Mouse (Mus musculus): ENCODE results near the gene Map2k6. TPM values are rescaled to one million over a fixed set of nuclear protein-coding genes. Genes with fewer than 3 reads are reported as not detected.

Gene Map2k6
- total RNA-seq, 2 experiments from 2014 or later, result 6.4 to 7.0 TPM

DNA sequence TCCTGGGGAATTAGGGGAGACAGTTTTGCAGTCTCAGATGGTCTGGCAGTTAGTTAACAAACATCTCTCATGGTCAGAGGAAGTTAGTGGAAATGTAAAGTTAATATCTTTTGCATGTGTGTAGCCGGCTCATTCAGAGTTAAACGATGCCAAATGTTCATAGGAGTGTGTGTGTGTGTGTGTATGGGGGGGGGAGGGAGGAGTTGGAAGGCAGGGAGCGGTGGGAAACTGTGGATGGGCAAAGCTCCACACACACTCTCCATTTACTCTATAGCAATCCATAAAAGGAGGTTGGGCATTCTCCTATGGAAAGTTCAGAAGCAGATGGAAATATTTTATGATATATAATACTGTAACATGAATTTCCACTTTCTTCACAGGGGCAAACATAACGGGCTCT is 135.9 kb downstream of the Map2k6 start:
- no peak for DNase-seq
- intact Hi-C loops (cut with DNase I), result loop anchor here (5.0 kb wide), 2 partner anchors 37 to 987 kb away; no protein-coding TSS in a partner anchor

DNA sequence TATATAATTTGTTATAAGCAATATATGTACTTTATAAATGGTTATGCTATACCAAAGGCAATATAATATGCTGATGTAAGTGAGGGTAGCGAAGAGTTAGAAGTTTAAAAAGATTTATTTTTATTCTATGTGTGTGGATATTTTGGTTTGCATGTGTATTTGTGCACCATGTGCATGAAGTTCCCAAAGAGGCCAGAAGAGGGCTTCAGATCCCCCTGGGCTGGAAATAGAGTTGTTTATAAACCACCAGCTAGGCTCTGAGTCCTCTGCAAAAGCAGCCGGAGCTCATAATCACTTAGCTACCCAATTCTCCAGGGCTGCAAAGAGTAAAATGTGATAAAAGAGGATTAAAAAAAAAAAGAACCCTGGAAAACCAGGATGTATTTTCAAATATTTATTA is 137.6 kb downstream of the Map2k6 start:
- no peak for DNase-seq
- intact Hi-C loops (cut with DNase I), result loop anchor here (2.0 to 5.0 kb wide), 3 partner anchors 36 to 986 kb away; no protein-coding TSS in a partner anchor

DNA sequence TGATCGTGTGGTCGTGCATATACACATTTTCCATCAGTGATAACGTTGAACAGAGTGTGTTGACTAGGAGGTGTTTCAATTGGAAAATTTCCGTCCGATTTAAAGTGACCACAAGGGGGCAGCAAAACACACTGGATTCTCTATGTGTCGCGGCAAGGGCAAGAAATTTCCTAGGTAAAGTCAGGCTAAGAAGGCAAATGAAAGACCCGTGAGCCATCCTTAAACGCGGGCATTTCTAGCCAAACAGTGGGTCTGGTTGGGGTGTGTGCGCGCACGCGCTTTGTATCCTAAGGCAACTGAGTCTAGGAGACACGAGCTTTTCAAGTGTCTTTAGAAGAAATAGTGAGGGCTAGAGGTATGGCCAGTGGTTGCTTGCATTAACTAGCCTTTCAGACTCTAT is 138.7 kb downstream of the Map2k6 start:
- peak; percentile 68 to 83 for DNase-seq
- intact Hi-C loops (cut with DNase I), result loop anchor here (1.0 to 5.0 kb wide), 4 partner anchors 35 to 985 kb away; no protein-coding TSS in a partner anchor

DNA sequence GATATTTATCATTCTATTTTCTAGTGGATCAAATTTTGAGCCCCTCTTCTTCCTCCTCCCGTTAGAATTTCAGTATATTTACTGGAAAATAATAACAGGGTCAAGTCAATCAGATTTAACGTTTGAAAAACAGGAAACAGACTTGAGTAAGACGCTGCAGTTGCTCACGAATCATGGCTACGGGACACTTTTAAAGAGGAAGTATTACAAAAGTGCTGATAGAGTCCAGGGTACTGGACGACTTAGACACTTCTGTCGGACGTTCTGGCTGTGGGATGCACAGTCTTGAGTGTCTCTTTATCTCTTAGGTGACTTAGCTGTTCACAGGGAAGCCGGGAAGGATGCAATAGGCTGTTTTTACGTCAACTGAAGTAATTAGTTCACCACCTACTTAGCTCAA is 139.3 kb downstream of the Map2k6 start:
- no peak for DNase-seq
- intact Hi-C loops (cut with DNase I), result loop anchor here (5.0 kb wide), 2 partner anchors 34 to 984 kb away; no protein-coding TSS in a partner anchor

DNA sequence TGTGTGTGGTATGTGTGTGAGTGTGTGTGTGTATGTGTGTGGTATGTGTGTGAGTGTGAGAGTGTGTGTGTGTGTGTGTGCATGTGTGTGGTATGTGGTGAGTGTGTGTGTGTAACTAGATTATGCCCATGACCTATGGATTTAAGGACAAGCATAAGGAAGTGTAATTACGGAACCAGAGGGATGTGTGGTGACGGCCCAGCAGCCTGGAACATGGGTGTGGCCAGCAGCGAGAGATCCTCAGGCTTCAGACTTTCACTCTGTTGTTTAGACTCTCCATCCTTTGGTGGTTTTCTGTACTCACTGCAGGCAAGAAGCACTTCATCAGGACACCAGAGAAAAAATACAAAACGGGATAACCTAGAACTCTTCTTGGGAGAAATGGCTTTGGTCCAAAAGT is 143.0 kb downstream of the Map2k6 start:
- DNase-seq, result no peak
- intact Hi-C loops (cut with DNase I), result no loop called here

DNA sequence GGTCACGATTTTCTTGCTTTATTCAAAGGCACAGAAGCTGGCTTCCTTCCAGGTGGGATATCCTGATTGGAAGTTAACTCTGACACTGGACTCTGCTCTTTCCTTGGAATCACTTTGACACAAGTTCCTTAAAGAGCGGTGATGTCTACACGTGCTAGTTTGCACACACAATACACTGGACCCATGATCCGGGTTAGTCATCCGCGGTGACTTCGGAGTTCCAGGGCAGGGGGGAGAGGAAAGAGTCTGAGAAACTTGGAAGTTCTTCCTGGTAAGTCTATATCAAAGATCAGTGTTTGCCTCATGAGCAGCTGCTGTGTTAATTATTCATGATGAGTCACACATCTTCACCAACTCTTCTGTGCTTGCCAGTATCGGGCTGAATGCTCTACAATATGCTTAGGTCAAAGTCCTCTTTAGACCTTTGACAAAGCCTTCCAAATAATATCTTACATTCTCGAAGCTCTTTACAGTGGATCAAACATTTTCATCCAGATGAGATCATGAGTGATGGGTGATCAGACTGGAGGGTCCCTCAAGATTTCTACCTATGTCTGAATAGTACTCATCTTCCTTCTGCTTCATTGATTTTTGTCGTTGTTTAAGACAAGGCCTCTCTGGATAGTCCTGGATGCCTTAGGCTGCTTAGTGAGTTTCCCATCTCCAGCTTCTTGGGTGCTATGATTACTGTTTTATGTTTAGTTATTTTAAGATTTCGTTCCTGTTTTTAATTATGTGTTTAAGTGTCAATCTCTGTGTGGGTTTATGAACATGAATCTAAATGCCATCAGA is 145.7 kb downstream of the Map2k6 start:
- DNase-seq, result peak in 1 of 2 experiments; percentile 32
- intact Hi-C loops (cut with DNase I), result loop anchor here (2.0 kb wide), 1 partner anchor 16 kb away; no protein-coding TSS in a partner anchor

DNA sequence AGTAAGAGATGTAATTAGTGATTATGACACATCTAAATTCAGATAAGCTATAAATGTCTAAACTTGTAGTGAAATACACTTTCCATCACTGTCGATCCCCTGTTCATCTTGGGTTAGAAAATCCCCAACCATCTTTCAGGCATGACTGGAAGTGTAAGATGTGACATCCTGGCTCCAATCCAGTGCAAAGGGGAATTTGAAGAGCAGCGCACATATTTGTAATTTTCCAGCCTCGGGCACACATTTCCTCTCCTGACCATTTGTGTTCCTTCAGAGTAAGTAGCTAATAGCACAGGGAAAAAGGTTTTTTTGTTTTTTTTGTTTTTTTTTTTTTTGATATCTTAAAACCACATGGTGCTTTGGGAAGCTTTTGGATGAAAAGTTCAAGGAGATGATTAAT is 146.5 kb downstream of the Map2k6 start:
- no peak for DNase-seq
- intact Hi-C loops (cut with DNase I), result loop anchor here (2.0 kb wide), 1 partner anchor 15 kb away; no protein-coding TSS in a partner anchor

DNA sequence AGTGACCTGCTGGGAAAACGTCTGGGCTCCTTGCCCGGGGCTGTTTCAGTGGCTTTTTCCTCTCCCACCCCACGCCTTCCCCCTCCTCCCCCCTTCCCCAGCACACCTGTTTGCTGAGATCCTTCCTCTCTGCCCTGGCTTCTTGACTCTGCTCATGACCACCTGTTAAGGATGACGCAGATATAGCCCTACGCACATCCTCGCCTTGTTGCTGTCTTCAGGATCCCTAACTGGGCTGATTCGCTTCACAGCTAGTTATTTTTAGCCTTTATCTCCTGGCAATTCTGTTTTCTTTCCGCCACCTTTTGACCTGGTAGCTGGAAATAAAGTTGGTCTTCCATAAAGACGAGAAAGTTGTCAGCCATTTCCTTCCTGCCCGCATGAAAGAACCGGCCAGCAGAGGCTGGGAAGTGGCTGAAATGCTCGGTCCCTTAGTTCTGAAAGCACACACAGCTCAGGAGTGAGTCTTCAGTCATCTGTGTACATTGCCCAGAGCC is 152.6 kb downstream of the Map2k6 start:
- no peak for DNase-seq

DNA sequence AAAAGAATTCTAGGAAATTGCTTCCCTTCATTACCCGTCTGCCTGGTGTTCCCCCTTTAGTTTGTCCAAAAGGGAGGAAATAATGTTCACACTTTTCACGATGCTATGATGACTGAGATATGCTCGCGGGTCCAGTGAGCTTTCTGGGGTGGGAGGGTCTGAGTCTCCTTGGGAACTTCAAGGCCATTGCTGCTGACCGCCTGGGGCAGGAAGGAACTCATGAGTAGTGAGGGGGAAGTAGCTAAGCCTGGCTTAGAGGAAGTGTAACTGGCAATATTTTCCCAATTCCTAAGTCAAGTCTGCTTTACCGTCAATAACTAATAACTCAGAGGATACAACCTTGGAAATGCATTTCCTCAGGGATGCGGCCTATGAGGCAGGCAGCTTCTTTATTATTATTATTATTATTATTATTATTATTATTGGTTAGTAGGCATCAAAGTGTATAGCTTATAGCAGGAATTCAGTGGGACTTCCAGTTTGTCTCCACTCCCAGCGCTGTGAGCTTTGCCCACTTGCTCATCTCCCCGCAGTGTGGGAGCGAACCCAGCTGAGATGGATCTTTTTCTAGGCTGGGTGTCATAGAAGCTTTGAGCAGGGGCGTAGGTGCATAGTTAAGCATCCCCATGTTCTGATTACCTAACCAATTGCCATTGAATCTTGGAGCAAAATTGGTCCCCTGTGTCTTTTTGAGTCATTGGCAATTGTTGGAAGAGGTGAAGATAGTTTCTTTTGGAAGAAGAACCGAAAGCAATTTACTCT is 163.6 kb downstream of the Map2k6 start:
- intact Hi-C loops (cut with DNase I), result no loop called here

More for the DNA sequence above, 152.6 kb downstream of the Map2k6 start:
- intact Hi-C loops (cut with DNase I), result no loop called here

DNA sequence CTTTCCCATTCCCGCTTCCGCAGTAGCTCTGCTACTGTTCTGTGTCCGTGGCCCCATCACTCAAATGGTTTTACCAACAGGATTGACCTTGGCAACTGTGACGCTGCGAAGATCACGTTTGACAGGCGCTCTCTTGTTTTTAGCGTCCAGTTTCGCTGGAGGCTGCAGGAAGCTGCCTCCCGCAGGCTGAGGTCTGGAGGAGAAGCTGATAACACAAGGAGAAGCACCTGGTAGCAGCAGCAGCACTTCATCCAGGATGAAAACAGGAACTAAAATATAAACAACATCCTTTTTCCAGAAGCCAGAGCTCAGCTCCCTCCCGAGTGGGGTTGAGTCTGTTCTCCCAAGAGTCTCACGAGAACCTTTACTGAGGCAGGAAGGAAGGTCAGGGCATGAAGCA is 164.3 kb downstream of the Map2k6 start:
- intact Hi-C loops (cut with DNase I), result no loop called here
- DNase-seq, result peak in 1 of 2 experiments; percentile 11

More for the DNA sequence above, 163.6 kb downstream of the Map2k6 start:
- DNase-seq, result no peak

DNA sequence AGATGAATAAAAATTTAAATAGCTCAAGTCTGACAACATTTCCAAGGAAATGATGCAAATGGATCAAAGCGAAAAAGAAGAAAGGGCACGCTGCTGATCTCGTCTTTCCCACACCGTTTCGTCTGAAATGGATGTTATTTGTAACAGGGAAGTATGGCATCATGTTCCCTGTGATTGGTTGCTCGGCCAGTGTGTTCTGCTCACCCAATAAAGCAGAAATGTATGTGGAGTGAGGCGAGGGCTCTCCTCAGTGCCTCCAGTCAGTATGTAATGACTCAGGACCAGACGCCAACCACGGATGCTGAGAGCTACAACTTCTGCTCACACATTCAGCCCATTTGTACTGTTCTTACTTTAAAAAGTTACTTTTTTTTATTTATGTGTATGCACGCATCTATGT is 164.9 kb downstream of the Map2k6 start:
- intact Hi-C loops (cut with DNase I), result no loop called here

DNA sequence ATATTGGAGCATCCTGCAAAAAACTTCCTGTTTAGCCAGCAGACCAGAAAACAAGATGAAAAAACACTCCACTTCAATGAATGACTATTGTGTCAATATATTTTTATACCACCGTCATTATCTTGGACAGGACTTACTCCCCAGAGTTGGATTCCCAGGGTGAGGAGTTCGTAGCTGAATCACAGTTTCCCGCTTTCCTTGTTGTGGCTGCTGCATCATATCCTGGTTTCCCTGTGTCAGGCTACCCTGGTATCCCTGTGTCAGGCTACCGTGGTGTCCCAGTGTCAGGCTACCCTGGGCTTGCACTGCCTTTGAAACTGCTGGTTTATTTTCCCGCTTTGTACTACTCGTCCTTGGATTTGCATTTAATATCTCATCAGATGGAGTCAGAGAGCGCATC is 167.4 kb downstream of the Map2k6 start:
- intact Hi-C loops (cut with DNase I), result no loop called here
- DNase-seq, result peak in 1 of 2 experiments; percentile 7

More for the DNA sequence above, 164.9 kb downstream of the Map2k6 start:
- no peak for DNase-seq

DNA sequence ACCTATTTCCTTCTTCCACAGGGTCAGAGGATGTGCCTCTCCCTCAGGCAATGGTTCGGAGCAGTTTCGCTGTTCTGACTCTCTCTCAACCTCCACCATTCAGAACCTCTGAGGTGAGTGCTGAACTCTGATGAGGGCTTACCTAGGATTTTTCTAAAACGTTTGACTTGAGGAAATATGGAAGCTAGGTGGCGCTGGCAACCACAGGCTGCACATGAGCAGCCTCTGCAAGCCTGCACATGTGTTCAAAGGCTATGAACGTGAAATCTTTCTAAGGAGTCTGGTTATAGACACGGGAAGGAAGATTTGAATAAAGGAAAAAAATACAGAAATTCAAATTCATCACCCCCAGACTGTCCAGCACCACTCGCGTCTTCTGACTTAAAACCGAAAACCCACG is 173.6 kb downstream of the Map2k6 start:
- DNase-seq, result peak; percentile 44 to 65
- intact Hi-C loops (cut with DNase I), result loop anchor here (2.0 to 5.0 kb wide), 5 partner anchors 35 to 955 kb away; no protein-coding TSS in a partner anchor

Other genes starting within 250 kb of the Map2k6 start
- 10 to 100 TPM; 16.1 to 17.8 TPM for gene Abca9, start 230.9 kb upstream of the Map2k6 start, total RNA-seq (2021)
- 10 to 100 TPM in 1 of 2 experiments, 1 to 10 TPM in 1; 8.6 to 10.9 TPM for gene Abca6, start 147.3 kb upstream of the Map2k6 start, total RNA-seq (2021)
- gene Abca5, start 61.4 kb upstream of the Map2k6 start, total RNA-seq (2021), result 1 to 10 TPM; 7.3 to 7.9 TPM

Data from heart, postnatal 14 days (tissue).